Mouse (Mus musculus) neutrophil, adult 5-6 weeks (primary cell): ENCODE measurements at regions not wholly inside any gene's neighbourhood (a gene's known extent, or its start where the extent isn't known, plus 50 kb on each side); places are given as distances from the start of the nearest gene placed in this dataset.

Source experiments
- ATAC-seq: fragments of 151-379, 151-347 bp; 2 replicates; pipeline ENCODE4 v1.8.0; 2017; ENCODE audit warnings: mild to moderate bottlenecking, moderate TSS enrichment; ENCODE audit not compliant: insufficient number of reproducible peaks, poor library complexity, low FRiP score, severe bottlenecking; ENCODE audit errors: extremely low read depth

GRCm38 (mm10) chr5:64736985-64737384 lies 66.2 kb upstream of the Klf3 start:
- ATAC-seq = no peak

GRCm38 (mm10) chr5:64738096-64738780 lies 65.0 kb upstream of the Klf3 start:
- ATAC-seq = no peak

- no peak for ATAC-seq
These were observed 64.3 kb upstream of the Klf3 start for GRCm38 (mm10) chr5:64738781-64739310.

GRCm38 (mm10) chr5:64739311-64740261 lies 63.6 kb upstream of the Klf3 start:
- no peak for ATAC-seq

GRCm38 (mm10) chr5:64744041-64744440 lies 59.1 kb upstream of the Klf3 start:
- no peak for ATAC-seq

- ATAC-seq = no peak
These were observed 58.7 kb upstream of the Klf3 start for GRCm38 (mm10) chr5:64744455-64744854.

GRCm38 (mm10) chr5:64747461-64747860 lies 55.7 kb upstream of the Klf3 start:
- ATAC-seq = no peak

- ATAC-seq = no peak
These were observed 53.6 kb upstream of the Klf3 start for GRCm38 (mm10) chr5:64749415-64750166.

GRCm38 (mm10) chr5:64750406-64750805 lies 52.8 kb upstream of the Klf3 start:
- ATAC-seq = no peak

GRCm38 (mm10) chr5:64750976-64751656 lies 52.1 kb upstream of the Klf3 start:
- ATAC-seq = no peak

- peak; percentile 53; the same call in 1 of the 2 replicates for ATAC-seq
These were observed 49.9 kb upstream of the Klf3 start for GRCm38 (mm10) chr5:64753142-64753750.
